Mouse (Mus musculus) embryonic facial prominence, embryonic 10.5 days (tissue): ENCODE measurements around the gene Wasf2. TPM values are rescaled to one million over a fixed set of nuclear protein-coding genes. Genes with fewer than 3 reads are reported as not detected.

ENCODE experiments used
- DNase-seq: peaks from one replicate; pipeline ENCODE4 v3.0.0-alpha.2; 2017; ENCODE audit warnings: low spot score
- H3K27ac ChIP-seq: fragments of 300-500 bp; sonication (generic); replicated peaks from 2 replicates; pipeline ENCODE4 v1.5.1; 2016; ENCODE audit warnings: mild to moderate bottlenecking
- H3K27me3 ChIP-seq: fragments of 300-500 bp; sonication (generic); replicated peaks from 2 replicates; pipeline ENCODE4 v1.6.1; 2016; ENCODE audit warnings: low read depth, mild to moderate bottlenecking; ENCODE audit not compliant: poor library complexity, severe bottlenecking
- H3K36me3 ChIP-seq: fragments of 300-500 bp; sonication (generic); replicated peaks from 2 replicates; pipeline ENCODE4 v1.6.1; 2016; ENCODE audit warnings: mild to moderate bottlenecking, moderate library complexity
- H3K4me1 ChIP-seq: fragments of 300-500 bp; sonication (generic); 2 replicates; pipeline ENCODE4 v1.6.1; 2016
- H3K4me3 ChIP-seq: fragments of 300-500 bp; sonication (generic); 2 replicates; pipeline ENCODE4 v1.5.1; 2016; ENCODE audit warnings: mild to moderate bottlenecking, moderate library complexity
- H3K9me3 ChIP-seq: fragments of 300-500 bp; sonication (generic); 2 replicates; pipeline ENCODE4 v1.6.1; 2016; ENCODE audit warnings: mild to moderate bottlenecking
- WGBS: fragments of 180-500 bp; shearing (Covaris S2); methylation state at CpG from one replicate; pipeline ENCODE4 v1.1.7; 2016; 5-methylcytosine and 5-hydroxymethylcytosine counted together
- polyA plus RNA-seq: library from polyadenylated mRNA; unstranded; fragments of >200 nt; fragmentation: Nextera tagmentation; extraction: Ambion mirVana; gene quantifications from 2 replicates; pipeline ENCODE4 v1.2.1, GENCODE M21; 2016

The Wasf2 gene
- polyA plus RNA-seq, 1 experiment from 2014 or later, result 73.0 TPM

DNA sequence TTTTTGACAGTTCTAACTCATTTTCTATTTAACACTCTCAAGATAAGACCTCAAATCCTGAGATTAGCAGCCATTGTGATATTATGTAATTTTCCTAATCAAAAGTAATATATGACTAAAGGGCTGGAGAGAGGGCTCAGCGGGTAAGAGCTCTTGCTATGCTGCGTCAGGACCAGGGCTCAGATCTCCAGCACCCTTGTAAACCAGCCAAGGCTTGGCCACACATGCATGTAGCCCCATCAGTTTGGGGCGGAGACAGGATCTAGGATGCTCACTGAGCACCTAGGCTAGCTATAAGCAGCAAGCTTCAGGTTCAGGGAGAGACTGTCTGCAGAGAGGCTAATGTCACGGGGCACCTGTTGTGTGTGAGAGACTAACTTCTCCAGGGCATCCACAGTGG lies 42.1 kb downstream of the Wasf2 start:
- no peaks in the 10 kb centered on the region for H3K9me3 ChIP-seq
- peaks cover 12% of the 10 kb centered on the region for H3K36me3 ChIP-seq
- H3K27me3 ChIP-seq, result no peaks in the 10 kb centered on the region
- DNase-seq, result no peak
- peaks cover 26% of the 10 kb centered on the region for H3K4me1 ChIP-seq
- H3K4me3 ChIP-seq, result no peak overlapping the region
- H3K27ac ChIP-seq, result no peak overlapping the region
- 89% methylated on average over 4 of the region's 4 CpGs for WGBS

DNA sequence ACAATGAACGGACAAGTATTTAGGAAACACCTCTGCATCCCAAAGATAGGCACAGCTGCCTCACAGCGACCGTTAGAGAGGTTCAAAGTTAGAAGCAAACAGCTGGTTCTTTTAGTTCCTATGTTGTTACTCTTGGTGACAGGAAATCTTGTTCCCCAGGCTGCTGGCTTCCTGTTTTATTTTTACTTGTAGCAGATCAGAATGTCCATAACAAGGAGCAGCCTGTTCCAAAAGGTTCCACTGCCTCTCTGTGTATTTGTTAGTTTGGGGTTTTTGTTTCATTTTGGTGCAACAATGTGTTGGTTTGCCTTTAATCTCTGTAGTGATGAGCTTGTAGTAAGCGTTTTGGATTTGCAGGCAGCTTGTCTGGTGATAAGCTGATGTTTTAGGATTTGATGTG lies 44.1 kb downstream of the Wasf2 start:
- Histone ChIP-seq H3K27ac (no peak overlapping the region), H3K27me3 (no peaks in the 10 kb centered on the region), H3K4me1 (peaks cover 26% of the 10 kb centered on the region), H3K4me3 (no peak overlapping the region), H3K36me3 (peaks cover 31% of the 10 kb centered on the region), H3K9me3 (no peaks in the 10 kb centered on the region)
- WGBS, result 74% methylated on average over 4 of the region's 4 CpGs
- no peak for DNase-seq

DNA sequence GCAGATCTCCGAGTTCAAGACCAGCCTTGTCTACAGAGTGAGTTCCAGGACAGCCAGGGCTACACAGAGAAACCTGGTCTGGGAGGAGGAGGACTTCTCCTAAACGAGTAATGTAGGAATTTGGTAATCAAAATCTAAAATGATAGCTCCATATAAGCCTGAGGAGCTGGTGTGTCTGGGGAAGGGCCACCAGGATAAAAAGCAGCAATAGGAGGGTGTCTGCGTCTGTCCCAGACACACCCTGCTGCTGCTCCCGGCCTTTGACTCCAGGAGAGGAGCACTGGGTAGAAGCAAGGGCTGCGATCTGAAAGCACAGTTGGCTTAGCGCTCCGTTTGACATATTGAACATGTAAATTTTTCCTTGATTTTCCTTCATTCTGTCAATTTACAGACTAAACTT lies 45.0 kb downstream of the Wasf2 start:
- peaks cover 26% of the 10 kb centered on the region for H3K4me1 ChIP-seq
- 87% methylated on average over 7 of the region's 7 CpGs for WGBS
- no peaks in the 10 kb centered on the region for H3K9me3 ChIP-seq
- peaks cover 40% of the 10 kb centered on the region for H3K36me3 ChIP-seq
- no peak overlapping the region for H3K4me3 ChIP-seq
- no peak overlapping the region for H3K27ac ChIP-seq
- no peak for DNase-seq
- H3K27me3 ChIP-seq, result no peaks in the 10 kb centered on the region

DNA sequence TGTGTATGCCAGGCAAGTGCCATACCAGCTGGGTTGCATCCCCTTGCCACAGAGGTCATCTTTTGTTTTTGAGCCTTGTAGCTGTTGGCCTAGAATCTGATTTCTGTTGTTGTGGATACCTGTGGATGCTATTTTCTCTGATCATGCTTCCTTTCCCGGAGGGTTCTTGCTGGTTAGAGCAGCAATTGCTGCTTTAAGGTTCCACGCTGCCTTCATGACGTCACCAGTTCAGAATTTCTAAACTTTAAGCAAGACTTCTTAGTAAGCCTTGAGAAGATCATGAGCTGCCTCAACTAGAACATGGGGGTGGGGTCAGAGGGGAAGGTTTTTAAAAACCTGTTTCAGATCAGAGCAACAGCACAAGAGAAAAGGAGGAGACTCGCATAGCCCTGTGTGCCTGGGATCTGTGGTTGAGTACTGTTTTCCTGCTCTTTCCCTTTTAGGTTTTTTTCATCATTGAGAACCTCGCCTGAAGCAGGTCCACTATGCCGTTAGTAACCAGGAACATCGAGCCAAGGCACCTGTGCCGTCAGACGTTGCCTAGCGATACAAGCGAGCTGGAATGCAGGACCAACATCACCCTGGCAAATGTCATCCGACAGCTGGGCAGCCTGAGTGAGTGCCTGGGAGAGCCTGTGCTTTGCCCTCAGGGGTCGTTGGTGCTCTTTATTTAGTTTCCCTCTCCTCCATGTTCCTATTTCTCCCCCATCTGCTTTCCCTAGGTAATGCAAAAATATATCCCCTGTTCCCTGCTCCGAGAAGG lies 45.9 kb downstream of the Wasf2 start:
- H3K9me3 ChIP-seq, result no peaks in the 10 kb centered on the region
- H3K27me3 ChIP-seq, result no peaks in the 10 kb centered on the region
- H3K36me3 ChIP-seq, result peaks cover 50% of the 10 kb centered on the region
- peaks cover 26% of the 10 kb centered on the region for H3K4me1 ChIP-seq
- no peak overlapping the region for H3K4me3 ChIP-seq
- 69% methylated on average over 14 of the region's 14 CpGs for WGBS
- no peak overlapping the region for H3K27ac ChIP-seq
- peak; percentile 37 for DNase-seq

DNA sequence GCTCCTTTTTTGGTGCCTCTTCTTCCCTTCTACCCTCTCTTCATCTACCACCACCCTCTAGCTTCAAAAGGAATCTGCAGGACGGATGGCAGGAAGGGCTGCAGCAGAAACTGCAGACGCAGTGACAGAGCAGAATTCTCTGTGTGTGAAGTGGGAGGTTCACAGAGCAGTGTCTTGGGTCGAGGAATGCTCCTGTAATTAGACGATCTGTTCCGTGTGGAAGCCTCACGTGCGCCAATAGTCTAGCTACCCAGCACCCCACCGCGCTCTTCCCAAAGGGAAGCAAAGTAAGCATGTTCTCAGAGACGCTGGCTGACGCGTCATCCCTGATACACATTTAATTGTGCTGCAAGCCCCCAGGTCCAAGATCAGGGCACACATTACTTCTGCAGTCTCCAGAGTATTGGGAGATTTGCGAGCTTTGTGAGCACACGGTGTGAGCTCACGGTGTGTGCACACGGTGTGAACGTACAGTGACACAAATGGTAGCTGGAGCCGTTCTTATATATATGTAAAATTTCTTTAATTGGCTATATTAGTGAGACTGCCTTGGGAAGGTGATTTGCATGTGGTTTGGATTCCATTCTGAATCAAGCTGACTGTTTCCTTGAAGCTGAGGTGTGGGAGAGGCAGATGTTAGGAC lies 46.6 kb downstream of the Wasf2 start:
- no peaks in the 10 kb centered on the region for H3K9me3 ChIP-seq
- peaks cover 57% of the 10 kb centered on the region for H3K36me3 ChIP-seq
- no peak for DNase-seq
- no peaks in the 10 kb centered on the region for H3K27me3 ChIP-seq
- no peak overlapping the region for H3K27ac ChIP-seq
- 87% methylated on average over 18 of the region's 18 CpGs for WGBS
- peaks cover 26% of the 10 kb centered on the region for H3K4me1 ChIP-seq
- no peak overlapping the region for H3K4me3 ChIP-seq

DNA sequence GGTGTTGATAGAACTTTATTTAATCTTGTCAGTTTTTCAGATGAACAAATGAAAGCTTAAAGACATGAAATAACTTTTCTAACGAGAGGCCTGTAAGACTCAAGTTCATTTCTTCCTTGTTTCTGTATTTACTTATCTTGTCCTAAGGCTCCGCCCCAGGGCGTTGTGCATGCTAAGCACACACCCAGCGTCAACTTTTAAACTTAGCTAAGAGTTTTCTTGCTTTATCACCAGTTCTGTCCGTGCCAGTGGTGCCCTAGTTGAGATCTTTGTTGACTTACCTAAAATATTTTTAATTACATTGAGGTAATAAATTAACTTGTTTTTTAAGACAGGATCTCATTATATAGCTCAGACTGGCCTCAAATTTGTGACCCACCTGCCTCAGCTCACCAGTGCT lies 48.0 kb downstream of the Wasf2 start:
- Histone ChIP-seq H3K36me3 (peaks cover 68% of the 10 kb centered on the region), H3K4me3 (no peak overlapping the region), H3K27me3 (no peaks in the 10 kb centered on the region), H3K9me3 (no peaks in the 10 kb centered on the region), H3K27ac (no peak overlapping the region), H3K4me1 (peaks cover 27% of the 10 kb centered on the region)
- WGBS, result 91% methylated on average over 5 of the region's 5 CpGs
- DNase-seq, result no peak

DNA sequence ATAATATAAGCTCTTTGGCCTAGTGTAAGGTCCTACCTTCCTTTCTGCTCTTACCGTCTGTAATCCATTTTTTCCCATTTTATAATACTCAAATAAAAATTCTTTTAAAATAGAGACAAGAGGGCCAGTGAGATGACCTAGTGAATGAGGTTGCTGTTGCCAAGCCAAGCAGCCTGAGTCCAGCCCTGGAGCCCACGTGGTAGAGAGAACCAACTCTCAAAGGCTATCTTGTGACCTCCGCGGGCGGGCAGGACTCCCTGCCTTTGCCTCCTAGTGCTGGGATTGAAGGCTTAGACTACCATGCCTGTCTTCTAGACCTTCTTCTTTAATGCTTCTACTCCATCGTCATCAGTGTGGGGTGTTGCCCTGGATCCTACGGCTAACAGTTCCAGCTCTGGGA lies 49.0 kb downstream of the Wasf2 start:
- no peak for DNase-seq
- Histone ChIP-seq H3K36me3 (peaks cover 68% of the 10 kb centered on the region), H3K27me3 (no peaks in the 10 kb centered on the region), H3K9me3 (no peaks in the 10 kb centered on the region), H3K4me1 (peaks cover 34% of the 10 kb centered on the region), H3K4me3 (no peak overlapping the region), H3K27ac (no peak overlapping the region)
- WGBS, result 94% methylated on average over 7 of the region's 7 CpGs

DNA sequence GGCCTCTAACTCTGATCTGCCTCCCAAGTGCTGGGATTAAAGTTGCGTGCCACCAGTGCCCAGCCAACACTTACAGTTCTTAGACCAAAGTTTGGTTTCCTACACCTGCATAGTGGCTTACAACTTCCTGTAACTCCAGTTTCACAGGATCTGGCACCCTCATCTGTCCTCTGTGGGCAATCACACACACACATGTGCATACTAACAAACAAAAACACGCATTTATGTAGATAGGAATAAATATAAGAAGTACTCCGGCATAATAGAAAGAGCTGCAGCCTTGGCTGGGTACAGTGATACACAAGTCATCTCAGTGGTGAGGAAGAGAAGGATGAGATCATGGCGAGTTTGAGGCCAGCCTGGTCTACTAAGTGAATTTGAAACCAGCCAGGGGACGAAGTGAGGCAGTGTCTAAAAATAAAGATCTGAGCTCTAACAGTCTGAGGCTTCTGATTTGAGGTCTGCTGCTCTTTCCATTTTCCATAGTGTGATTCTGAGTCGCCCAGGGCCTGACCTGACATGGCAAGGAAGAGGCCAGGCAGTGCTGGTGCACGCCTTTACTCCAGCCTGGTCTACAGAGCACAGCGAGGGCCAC lies 52.2 kb downstream of the Wasf2 start:
- H3K4me1 ChIP-seq, result peaks cover 33% of the 10 kb centered on the region
- no peak overlapping the region for H3K27ac ChIP-seq
- peaks cover 84% of the 10 kb centered on the region for H3K36me3 ChIP-seq
- H3K27me3 ChIP-seq, result no peaks in the 10 kb centered on the region
- DNase-seq, result no peak
- no peaks in the 10 kb centered on the region for H3K9me3 ChIP-seq
- WGBS, result 92% methylated on average over 8 of the region's 8 CpGs
- no peak overlapping the region for H3K4me3 ChIP-seq

DNA sequence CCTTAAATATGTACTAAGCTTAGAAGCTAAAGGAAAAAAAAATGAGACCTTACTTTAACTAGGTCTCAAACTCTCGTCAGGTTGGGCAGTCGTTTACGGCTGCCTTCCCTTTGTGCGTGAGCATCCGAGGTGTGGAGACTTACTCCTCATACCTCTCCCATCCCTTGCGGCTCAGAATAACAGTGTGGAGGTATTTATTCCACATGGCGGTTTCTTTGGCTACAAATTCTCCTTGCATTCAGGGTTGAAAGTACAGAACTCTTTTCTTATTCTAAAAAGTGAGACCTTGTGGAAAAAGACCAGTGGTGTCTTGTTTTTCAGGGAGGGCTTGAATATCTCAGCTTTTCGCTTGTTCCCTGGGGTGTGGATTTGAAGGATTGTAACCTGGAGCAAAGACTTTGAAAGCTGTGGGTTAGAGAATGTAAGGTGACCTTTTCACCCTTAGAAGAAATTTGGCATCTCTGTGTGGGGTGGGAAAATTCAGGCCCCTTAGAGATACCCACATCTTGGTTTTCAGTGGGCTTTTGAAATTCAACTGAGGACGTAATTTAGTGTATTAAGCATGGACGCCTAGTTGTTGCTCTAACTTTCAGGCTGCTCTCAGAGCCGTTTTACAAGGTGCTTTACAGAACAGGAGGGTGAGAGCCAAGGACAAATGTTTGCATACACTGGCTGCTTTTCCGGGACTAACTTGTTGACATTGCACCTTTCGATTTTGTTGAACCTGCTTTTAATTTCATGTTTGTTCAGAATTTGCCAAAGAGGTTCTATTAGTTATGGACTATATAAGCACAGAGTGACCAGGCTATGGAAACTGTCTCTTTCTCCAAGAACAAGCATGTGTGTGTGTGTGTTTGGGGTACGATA lies 54.0 kb downstream of the Wasf2 start:
- H3K4me3 ChIP-seq, result no peak overlapping the region
- no peaks in the 10 kb centered on the region for H3K9me3 ChIP-seq
- H3K36me3 ChIP-seq, result peaks cover 84% of the 10 kb centered on the region
- 63% methylated on average over 14 of the region's 14 CpGs for WGBS
- peak overlapping the region; percentile 65; the same call in 1 of the 2 replicates for H3K27ac ChIP-seq
- no peak for DNase-seq
- no peaks in the 10 kb centered on the region for H3K27me3 ChIP-seq
- peaks cover 33% of the 10 kb centered on the region for H3K4me1 ChIP-seq

DNA sequence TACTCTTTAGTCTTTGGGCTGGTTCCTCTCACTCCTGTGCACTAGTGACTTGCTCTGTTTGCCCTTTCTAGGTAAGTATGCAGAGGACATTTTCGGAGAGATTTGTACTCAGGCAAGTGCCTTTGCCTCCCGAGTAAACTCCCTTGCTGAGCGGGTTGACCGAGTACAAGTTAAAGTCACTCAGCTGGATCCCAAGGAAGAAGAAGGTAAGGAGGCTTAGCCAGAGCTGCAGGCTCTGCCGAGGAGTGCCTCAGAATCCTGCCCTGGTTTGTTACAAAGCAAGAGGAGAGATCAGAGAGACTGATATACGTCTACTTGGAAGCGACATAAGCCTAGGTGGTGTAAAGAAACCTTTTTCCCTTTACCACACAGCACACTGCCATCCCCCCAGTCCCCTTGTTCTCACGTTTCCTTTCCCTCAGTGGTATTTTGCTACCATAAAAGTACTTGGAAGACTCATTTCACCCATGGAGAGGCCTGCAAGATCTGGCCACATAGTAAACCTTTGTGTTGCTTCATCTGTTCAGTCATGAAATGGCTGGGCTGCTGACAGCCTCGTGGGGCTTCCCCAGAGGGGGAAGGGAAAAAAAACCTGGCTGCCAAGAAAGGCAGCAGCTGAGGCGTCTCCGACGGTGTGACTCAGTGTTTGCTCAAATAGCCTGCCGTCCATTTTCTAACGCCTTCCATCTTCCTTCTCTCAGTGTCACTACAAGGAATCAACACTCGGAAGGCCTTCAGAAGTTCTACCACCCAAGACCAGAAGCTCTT lies 54.8 kb downstream of the Wasf2 start:
- Histone ChIP-seq H3K4me3 (no peak overlapping the region), H3K36me3 (peaks cover 84% of the 10 kb centered on the region), H3K9me3 (no peaks in the 10 kb centered on the region), H3K27me3 (no peaks in the 10 kb centered on the region), H3K4me1 (peaks cover 33% of the 10 kb centered on the region), H3K27ac (peak overlapping the region; percentile 65)
- DNase-seq, result no peak
- 58% methylated on average over 15 of the region's 15 CpGs for WGBS

DNA sequence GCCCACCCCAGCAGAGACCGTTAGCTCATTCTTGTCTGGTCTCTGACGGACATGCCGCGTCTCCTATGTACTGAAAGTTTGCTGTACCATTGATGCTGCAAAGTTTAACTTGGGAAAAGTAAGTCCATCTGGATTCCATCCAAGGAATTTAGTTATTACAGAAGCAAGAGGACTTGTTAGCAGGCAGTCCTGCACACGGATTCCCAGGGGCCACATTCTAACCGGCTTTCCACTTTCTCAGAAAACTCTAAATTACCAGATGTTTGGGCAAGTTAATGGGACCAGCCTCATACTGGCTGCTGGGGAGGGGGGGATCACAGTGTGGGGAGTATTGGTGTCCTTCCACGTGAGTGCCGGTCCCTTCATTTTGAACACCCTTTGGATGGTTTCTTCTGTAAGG lies 55.6 kb downstream of the Wasf2 start:
- Histone ChIP-seq H3K4me3 (no peak overlapping the region), H3K9me3 (no peaks in the 10 kb centered on the region), H3K27me3 (no peaks in the 10 kb centered on the region), H3K4me1 (peaks cover 33% of the 10 kb centered on the region), H3K27ac (peak overlapping the region; percentile 65; the same call in 1 of the 2 replicates), H3K36me3 (peaks cover 84% of the 10 kb centered on the region)
- no peak for DNase-seq
- WGBS, result 84% methylated on average over 8 of the region's 8 CpGs

DNA sequence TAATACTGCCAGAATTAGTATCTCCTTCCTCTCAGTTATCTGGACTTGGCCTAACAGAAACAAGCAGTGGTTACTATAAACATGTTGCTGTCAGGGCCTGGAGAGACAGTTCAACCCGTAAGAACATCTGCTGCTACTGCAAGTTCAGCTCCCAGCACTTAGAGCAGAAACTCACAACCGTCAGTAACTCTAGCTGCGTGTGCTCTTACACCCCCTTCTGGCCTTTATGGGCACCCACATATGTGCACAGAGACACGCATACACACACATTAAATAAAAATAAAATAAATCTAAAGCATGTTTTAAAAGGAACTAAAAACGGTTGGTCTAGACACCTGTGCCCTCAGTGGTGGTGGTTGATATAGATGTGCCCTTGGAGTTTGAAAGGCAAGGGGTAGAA lies 56.6 kb downstream of the Wasf2 start:
- WGBS, result 92% methylated on average over 5 of the region's 5 CpGs
- H3K4me3 ChIP-seq, result no peak overlapping the region
- no peak overlapping the region for H3K27ac ChIP-seq
- H3K27me3 ChIP-seq, result no peaks in the 10 kb centered on the region
- peaks cover 84% of the 10 kb centered on the region for H3K36me3 ChIP-seq
- DNase-seq, result no peak
- H3K9me3 ChIP-seq, result no peaks in the 10 kb centered on the region
- H3K4me1 ChIP-seq, result peaks cover 33% of the 10 kb centered on the region
